Mouse (Mus musculus) heart, embryonic 10.5 days (tissue): ENCODE data around the gene Zfp598. TPM values are rescaled to one million over a fixed set of nuclear protein-coding genes. Genes with fewer than 3 reads are reported as not detected.

Experiments
- polyA plus RNA-seq: library from polyadenylated mRNA; unstranded; fragments of >200 nt; fragmentation: Nextera tagmentation; extraction: Ambion mirVana; gene quantifications from 2 replicates; pipeline ENCODE4 v1.2.1, GENCODE M21; 2016

Gene Zfp598
- polyA plus RNA-seq, 1 experiment from 2014 or later: 26.2 TPM

Other genes starting within 250 kb of the Zfp598 start
- gene Eci1, start 243.0 kb upstream of the Zfp598 start, polyA plus RNA-seq: 146 and 187 TPM in 2 replicates
- 1.6 and 2.3 TPM in 2 replicates for gene Dnase1l2, start 226.6 kb upstream of the Zfp598 start, polyA plus RNA-seq
- gene E4f1, start 199.4 kb upstream of the Zfp598 start, polyA plus RNA-seq: 27.1 and 30.3 TPM in 2 replicates
- gene Pgp, start 199.3 kb upstream of the Zfp598 start, polyA plus RNA-seq: 86.3 and 91.2 TPM in 2 replicates
- gene Bricd5, start 195.8 kb upstream of the Zfp598 start, polyA plus RNA-seq: 0.48 and 0.69 TPM in 2 replicates
- 22.3 and 22.7 TPM in 2 replicates for gene Mlst8, start 190.6 kb upstream of the Zfp598 start, polyA plus RNA-seq
- 0.71 and 1.4 TPM in 2 replicates for gene Caskin1, start 181.1 kb upstream of the Zfp598 start, polyA plus RNA-seq
- 93.5 and 95.9 TPM in 2 replicates for gene Traf7, start 141.7 kb upstream of the Zfp598 start, polyA plus RNA-seq
- gene Rab26, start 135.5 kb upstream of the Zfp598 start, polyA plus RNA-seq: 1.3 and 2.3 TPM in 2 replicates
- gene Pkd1, start 119.9 kb upstream of the Zfp598 start, polyA plus RNA-seq: 12.3 and 13.9 TPM in 2 replicates
- gene Tsc2, start 37.1 kb upstream of the Zfp598 start, polyA plus RNA-seq: 56.9 and 66.4 TPM in 2 replicates
- gene Nthl1, start 37.0 kb upstream of the Zfp598 start, polyA plus RNA-seq: 15.0 and 19.8 TPM in 2 replicates
- gene Slc9a3r2, start 19.4 kb upstream of the Zfp598 start, polyA plus RNA-seq: 51.5 and 51.9 TPM in 2 replicates
- gene Npw, start 11.2 kb upstream of the Zfp598 start, polyA plus RNA-seq: 0.28 TPM in 1 of 2 replicates, not detected in the other
- gene Syngr3, start 20.3 kb downstream of the Zfp598 start, polyA plus RNA-seq: 0.54 and 1.5 TPM in 2 replicates
- 38.3 and 49.4 TPM in 2 replicates for gene Gfer, start 26.5 kb downstream of the Zfp598 start, polyA plus RNA-seq
- 0.78 and 0.79 TPM in 2 replicates for gene Noxo1, start 26.5 kb downstream of the Zfp598 start, polyA plus RNA-seq
- gene Tbl3, start 38.0 kb downstream of the Zfp598 start, polyA plus RNA-seq: 79.1 and 100 TPM in 2 replicates
- gene Rnf151, start 48.4 kb downstream of the Zfp598 start, polyA plus RNA-seq: 0.20 and 0.33 TPM in 2 replicates
- 1,171 and 1,258 TPM in 2 replicates for gene Rps2, start 48.4 kb downstream of the Zfp598 start, polyA plus RNA-seq
- gene Ndufb10, start 54.8 kb downstream of the Zfp598 start, polyA plus RNA-seq: 342 and 383 TPM in 2 replicates
- gene Rpl3l, start 58.1 kb downstream of the Zfp598 start, polyA plus RNA-seq: 0.39 and 1.3 TPM in 2 replicates
- 17.8 and 19.7 TPM in 2 replicates for gene Msrb1, start 67.0 kb downstream of the Zfp598 start, polyA plus RNA-seq
- gene Hs3st6, start 83.3 kb downstream of the Zfp598 start, polyA plus RNA-seq: 0.51 and 0.80 TPM in 2 replicates
- gene Meiob, start 134.6 kb downstream of the Zfp598 start, polyA plus RNA-seq: not detected in 2 replicates
- 38.9 and 49.0 TPM in 2 replicates for gene Hagh, start 170.5 kb downstream of the Zfp598 start, polyA plus RNA-seq
- gene Fahd1, start 180.7 kb downstream of the Zfp598 start, polyA plus RNA-seq: 31.4 and 37.8 TPM in 2 replicates
- 0.21 and 0.85 TPM in 2 replicates for gene Igfals, start 196.3 kb downstream of the Zfp598 start, polyA plus RNA-seq
- gene Nubp2, start 216.7 kb downstream of the Zfp598 start, polyA plus RNA-seq: 59.1 and 71.0 TPM in 2 replicates
- gene Spsb3, start 217.0 kb downstream of the Zfp598 start, polyA plus RNA-seq: 31.1 and 36.1 TPM in 2 replicates
- 25.6 and 28.0 TPM in 2 replicates for gene Eme2, start 225.4 kb downstream of the Zfp598 start, polyA plus RNA-seq
- gene Mrps34, start 225.4 kb downstream of the Zfp598 start, polyA plus RNA-seq: 109 and 117 TPM in 2 replicates
- 30.5 and 41.4 TPM in 2 replicates for gene Nme3, start 226.8 kb downstream of the Zfp598 start, polyA plus RNA-seq